Mouse (Mus musculus): ENCODE results near the gene Cacng1.

Cacng1 gene

GRCm38 (mm10) chr11:107716332-107716938 lies at the start of gene Cacng1:
TSS of gene Cacng1 (minus strand) at chr11:107716522.
- no peak for DNase-seq (ENCODE audit: low spot score in 2 of 2)

- no peak for DNase-seq (ENCODE audit: low spot score in 2 of 2)
Observed at GRCm38 (mm10) chr11:107762688-107763460, 46.6 kb upstream of the Cacng1 start.

GRCm38 (mm10) chr11:107761790-107762500 lies 45.6 kb upstream of the Cacng1 start:
- DNase-seq (ENCODE audit: low spot score in 2 of 2): no peak

- DNase-seq (ENCODE audit: low spot score in 2 of 2): no peak
Observed at GRCm38 (mm10) chr11:107760001-107760400, 43.7 kb upstream of the Cacng1 start.

- no peak for DNase-seq (ENCODE audit: low spot score in 2 of 2)
Observed at GRCm38 (mm10) chr11:107759516-107759915, 43.2 kb upstream of the Cacng1 start.

GRCm38 (mm10) chr11:107749114-107749513 lies 32.8 kb upstream of the Cacng1 start:
- no peak for DNase-seq (ENCODE audit: low spot score in 2 of 2)

GRCm38 (mm10) chr11:107748243-107749035 lies 32.1 kb upstream of the Cacng1 start:
- DNase-seq (ENCODE audit: low spot score in 2 of 2): no peak

GRCm38 (mm10) chr11:107743100-107743499 lies 26.8 kb upstream of the Cacng1 start:
- no peak for DNase-seq (ENCODE audit: low spot score in 2 of 2)

GRCm38 (mm10) chr11:107738418-107739099 lies 22.2 kb upstream of the Cacng1 start:
- no peak for DNase-seq (ENCODE audit: low spot score in 2 of 2)

GRCm38 (mm10) chr11:107737886-107738285 lies 21.6 kb upstream of the Cacng1 start:
- no peak for DNase-seq (ENCODE audit: low spot score in 2 of 2)

GRCm38 (mm10) chr11:107734133-107734532 lies 17.8 kb upstream of the Cacng1 start:
- DNase-seq (ENCODE audit: low spot score in 2 of 2): peak in 1 of 2 experiments; percentile 1

GRCm38 (mm10) chr11:107731498-107731897 lies 15.2 kb upstream of the Cacng1 start:
- DNase-seq (ENCODE audit: low spot score in 2 of 2): no peak

GRCm38 (mm10) chr11:107730940-107731339 lies 14.6 kb upstream of the Cacng1 start:
- DNase-seq (ENCODE audit: low spot score in 2 of 2): no peak

- no peak for DNase-seq (ENCODE audit: low spot score in 2 of 2)
Observed at GRCm38 (mm10) chr11:107729141-107729540, 12.8 kb upstream of the Cacng1 start.

- DNase-seq (ENCODE audit: low spot score in 2 of 2): no peak
Observed at GRCm38 (mm10) chr11:107728073-107728863, 11.9 kb upstream of the Cacng1 start.

GRCm38 (mm10) chr11:107724603-107725002 lies 8.3 kb upstream of the Cacng1 start:
- no peak for DNase-seq (ENCODE audit: low spot score in 2 of 2)

- DNase-seq (ENCODE audit: low spot score in 2 of 2): no peak
Observed at GRCm38 (mm10) chr11:107721057-107721456, 4.7 kb upstream of the Cacng1 start.

GRCm38 (mm10) chr11:107720264-107721021 lies 4.1 kb upstream of the Cacng1 start:
- no peak for DNase-seq (ENCODE audit: low spot score in 2 of 2)

- no peak for DNase-seq (ENCODE audit: low spot score in 2 of 2)
Observed at GRCm38 (mm10) chr11:107714368-107714767, 2.0 kb downstream of the Cacng1 start.

- no peak for DNase-seq (ENCODE audit: low spot score in 2 of 2)
Observed at GRCm38 (mm10) chr11:107710379-107710778, 5.9 kb downstream of the Cacng1 start.

All from spleen, postnatal 36 days (tissue).